Mouse (Mus musculus): ENCODE measurements around the gene Nfib. TPM values are rescaled to one million over a fixed set of nuclear protein-coding genes. Genes with fewer than 3 reads are reported as not detected.
A peak's percentile ranks its signal among the peaks of the same experiment; 100 is the strongest.

The Nfib gene
- polyA plus RNA-seq, 1 experiment: 44.3 TPM

DNA sequence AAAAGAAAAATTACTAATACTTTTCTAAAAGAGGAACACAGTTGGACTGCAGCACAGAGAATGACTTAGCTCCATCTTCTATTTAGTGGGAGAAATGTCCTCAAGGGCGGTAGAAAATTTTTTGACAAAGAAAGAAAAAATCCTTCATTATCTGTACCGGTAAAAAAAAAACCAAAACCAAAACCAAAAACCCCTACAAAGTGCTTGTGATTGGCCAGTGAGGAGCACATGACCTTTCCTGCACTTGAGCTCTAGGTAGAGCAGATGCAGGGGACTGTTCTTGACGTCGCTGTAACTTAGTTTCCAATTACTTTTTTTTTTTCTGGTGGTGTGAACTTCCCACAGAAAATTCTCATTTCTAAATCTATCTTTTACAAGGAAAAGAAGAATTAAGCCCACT lies 384.5 kb downstream of the Nfib start:
- peaks cover 11% of the 10 kb centered on the region; the same call in 1 of the 2 replicates for H3K4me1 ChIP-seq (ENCODE audit: control insufficient read depth, insufficient read depth, low read length)
- no peak overlapping the region for H3K4me3 ChIP-seq (replicated peaks; ENCODE audit: insufficient read depth, low read depth, low read length)
- no peaks in the 10 kb centered on the region for H3K27me3 ChIP-seq (ENCODE audit: control insufficient read depth, insufficient read depth, low read length)
- H3K27ac ChIP-seq (ENCODE audit: insufficient read depth, low read length): no peak overlapping the region
- no peak for DNase-seq
- no peak for TF ChIP-seq POLR2A (IDR thresholded peaks at IDR 0.05; ENCODE audit: borderline replicate concordance, insufficient read depth, low read length)
- TF ChIP-seq CTCF (IDR thresholded peaks at IDR 0.05; ENCODE audit: borderline replicate concordance, insufficient read depth, low read depth, low read length): no peak
- whole genome bisulfite sequencing: 77% methylated on average over 4 of the region's 4 CpGs

GRCm38 (mm10) chr4:82319388-82319787 lies 386.2 kb downstream of the Nfib start:
- no peak for DNase-seq
- WGBS: 84% methylated on average over 7 of the region's 7 CpGs
- H3K4me3 ChIP-seq (replicated peaks; ENCODE audit: insufficient read depth, low read depth, low read length): no peak overlapping the region
- H3K27me3 ChIP-seq (ENCODE audit: control insufficient read depth, insufficient read depth, low read length): no peaks in the 10 kb centered on the region
- peaks cover 9% of the 10 kb centered on the region; the same call in 1 of the 2 replicates for H3K4me1 ChIP-seq (ENCODE audit: control insufficient read depth, insufficient read depth, low read length)
- TF ChIP-seq POLR2A (IDR thresholded peaks at IDR 0.05; ENCODE audit: borderline replicate concordance, insufficient read depth, low read length) (no peak), CTCF (IDR thresholded peaks at IDR 0.05; ENCODE audit: borderline replicate concordance, insufficient read depth, low read depth, low read length) (no peak)
- H3K27ac ChIP-seq (ENCODE audit: insufficient read depth, low read length): no peak overlapping the region

GRCm38 (mm10) chr4:82316168-82316567 lies 389.4 kb downstream of the Nfib start:
- H3K27ac ChIP-seq (ENCODE audit: insufficient read depth, low read length): no peak overlapping the region
- no peaks in the 10 kb centered on the region for H3K27me3 ChIP-seq (ENCODE audit: control insufficient read depth, insufficient read depth, low read length)
- no peak overlapping the region for H3K4me3 ChIP-seq (replicated peaks; ENCODE audit: insufficient read depth, low read depth, low read length)
- WGBS: 31% methylated on average over 6 of the region's 6 CpGs
- peaks cover 3% of the 10 kb centered on the region; the same call in 1 of the 2 replicates for H3K4me1 ChIP-seq (ENCODE audit: control insufficient read depth, insufficient read depth, low read length)
- TF ChIP-seq CTCF (IDR thresholded peaks at IDR 0.05; ENCODE audit: borderline replicate concordance, insufficient read depth, low read depth, low read length) (no peak), POLR2A (IDR thresholded peaks at IDR 0.05; ENCODE audit: borderline replicate concordance, insufficient read depth, low read length) (no peak)
- DNase-seq: peak; percentile 41 to 60

DNA sequence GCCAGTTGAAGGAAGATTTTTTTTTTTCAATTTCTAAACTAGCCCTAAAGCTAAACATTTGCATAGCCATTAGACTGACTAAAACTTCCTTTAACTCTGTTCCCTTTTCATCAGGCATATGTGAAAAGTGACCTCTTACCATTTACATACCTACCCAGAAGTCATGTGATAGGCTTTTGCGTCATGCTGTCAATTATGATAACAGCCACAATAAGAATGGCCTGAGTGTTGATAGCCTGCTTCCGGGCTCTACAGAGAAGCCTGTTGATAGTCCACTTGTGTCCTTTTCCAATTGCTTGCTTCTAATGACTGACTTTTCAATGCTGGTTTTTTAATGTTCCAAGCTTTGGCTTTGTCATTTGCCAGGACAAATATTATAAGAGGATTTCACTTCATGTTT lies 389.8 kb downstream of the Nfib start:
- H3K27me3 ChIP-seq (ENCODE audit: control insufficient read depth, insufficient read depth, low read length): no peaks in the 10 kb centered on the region
- peaks cover 3% of the 10 kb centered on the region; the same call in 1 of the 2 replicates for H3K4me1 ChIP-seq (ENCODE audit: control insufficient read depth, insufficient read depth, low read length)
- H3K27ac ChIP-seq (ENCODE audit: insufficient read depth, low read length): no peak overlapping the region
- TF ChIP-seq CTCF (IDR thresholded peaks at IDR 0.05; ENCODE audit: borderline replicate concordance, insufficient read depth, low read depth, low read length) (no peak), POLR2A (IDR thresholded peaks at IDR 0.05; ENCODE audit: borderline replicate concordance, insufficient read depth, low read length) (no peak)
- no peak for DNase-seq
- 84% methylated on average over 2 of the region's 2 CpGs for WGBS
- no peak overlapping the region for H3K4me3 ChIP-seq (replicated peaks; ENCODE audit: insufficient read depth, low read depth, low read length)

GRCm38 (mm10) chr4:82310924-82311734 lies 394.4 kb downstream of the Nfib start:
- H3K27me3 ChIP-seq (ENCODE audit: control insufficient read depth, insufficient read depth, low read length): no peaks in the 10 kb centered on the region

DNA sequence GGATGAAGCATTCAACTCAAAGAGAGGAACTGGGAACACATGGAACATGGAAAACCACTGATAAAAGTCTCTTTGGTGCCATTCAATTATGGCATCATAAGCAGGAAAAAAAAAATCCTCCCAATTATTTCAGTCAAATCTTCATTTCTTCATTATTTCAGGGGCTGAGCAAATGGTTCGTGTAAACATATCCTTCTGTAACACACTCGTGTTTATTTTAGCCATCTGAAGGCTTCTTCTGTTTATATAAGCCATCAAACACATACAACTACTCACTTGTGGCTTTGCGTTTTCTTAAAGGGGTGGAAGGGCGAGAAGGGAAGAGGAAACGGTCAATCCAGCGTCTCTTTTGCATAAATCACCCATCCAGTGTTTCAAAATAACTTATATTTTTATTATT lies 399.5 kb downstream of the Nfib start:
- no peak overlapping the region for H3K27ac ChIP-seq (ENCODE audit: insufficient read depth, low read length)
- DNase-seq: no peak
- H3K27me3 ChIP-seq (ENCODE audit: control insufficient read depth, insufficient read depth, low read length): no peaks in the 10 kb centered on the region
- TF ChIP-seq CTCF (IDR thresholded peaks at IDR 0.05; ENCODE audit: borderline replicate concordance, insufficient read depth, low read depth, low read length): no peak
- no peak for TF ChIP-seq POLR2A (IDR thresholded peaks at IDR 0.05; ENCODE audit: borderline replicate concordance, insufficient read depth, low read length)
- no peak overlapping the region for H3K4me3 ChIP-seq (replicated peaks; ENCODE audit: insufficient read depth, low read depth, low read length)
- WGBS: 85% methylated on average over 6 of the region's 6 CpGs
- H3K4me1 ChIP-seq (ENCODE audit: control insufficient read depth, insufficient read depth, low read length): peaks cover 7% of the 10 kb centered on the region; the same call in 1 of the 2 replicates

More at GRCm38 (mm10) chr4:82310924-82311734, 394.4 kb downstream of the Nfib start:
- DNase-seq: no peak
- H3K4me3 ChIP-seq (replicated peaks; ENCODE audit: insufficient read depth, low read depth, low read length): no peak overlapping the region
- no peak overlapping the region for H3K27ac ChIP-seq (ENCODE audit: insufficient read depth, low read length)
- 65% methylated on average over 11 of the region's 11 CpGs for WGBS
- TF ChIP-seq POLR2A (IDR thresholded peaks at IDR 0.05; ENCODE audit: borderline replicate concordance, insufficient read depth, low read length) (no peak), CTCF (IDR thresholded peaks at IDR 0.05; ENCODE audit: borderline replicate concordance, insufficient read depth, low read depth, low read length) (no peak)
- peaks cover 2% of the 10 kb centered on the region; the same call in 1 of the 2 replicates for H3K4me1 ChIP-seq (ENCODE audit: control insufficient read depth, insufficient read depth, low read length)

DNA sequence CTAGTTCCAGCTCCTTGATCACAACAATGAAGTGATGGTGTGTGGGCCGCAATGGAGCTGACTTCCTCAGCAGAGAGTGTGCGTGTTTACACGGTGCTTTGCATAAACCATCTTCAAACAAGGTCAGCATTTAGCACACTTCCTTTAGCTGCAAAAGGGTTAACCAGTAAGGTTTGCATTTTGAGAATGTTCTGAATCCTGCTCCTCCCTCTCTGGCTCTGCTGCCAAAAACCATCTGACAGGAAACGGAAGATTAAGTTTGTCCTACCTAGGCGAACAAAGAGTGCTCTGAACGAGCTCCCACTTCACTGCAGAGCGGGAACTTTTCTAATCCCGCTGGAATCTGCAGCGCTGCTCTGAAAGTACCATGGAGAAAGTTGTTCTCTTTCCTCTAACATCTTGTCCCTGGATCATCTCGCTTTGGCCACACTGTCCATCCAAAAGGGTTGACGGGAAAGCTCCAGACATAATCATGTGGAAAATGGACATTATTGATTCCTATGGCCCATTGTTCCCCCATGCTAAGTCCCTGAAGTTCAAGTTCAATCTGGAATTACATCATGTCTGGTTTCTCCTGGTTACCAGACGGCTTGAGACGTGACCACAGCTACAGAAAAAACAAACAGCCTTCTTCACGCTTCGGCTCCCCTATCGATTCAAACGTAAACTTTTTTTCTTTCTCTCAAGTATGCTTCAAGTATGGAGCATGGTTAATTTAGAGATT lies 401.2 kb downstream of the Nfib start:
- DNase-seq: no peak
- H3K27ac ChIP-seq (ENCODE audit: insufficient read depth, low read length): peak overlapping the region; percentile 17; the same call in 1 of the 2 replicates
- H3K4me3 ChIP-seq (replicated peaks; ENCODE audit: insufficient read depth, low read depth, low read length): no peak overlapping the region
- WGBS: 36% methylated on average over 17 of the region's 17 CpGs
- H3K27me3 ChIP-seq (ENCODE audit: control insufficient read depth, insufficient read depth, low read length): no peaks in the 10 kb centered on the region
- no peak for TF ChIP-seq CTCF (IDR thresholded peaks at IDR 0.05; ENCODE audit: borderline replicate concordance, insufficient read depth, low read depth, low read length)
- peaks cover 7% of the 10 kb centered on the region; the same call in 1 of the 2 replicates for H3K4me1 ChIP-seq (ENCODE audit: control insufficient read depth, insufficient read depth, low read length)
